Mouse (Mus musculus) ES-CJ7 (cell line): ENCODE data around the gene Agmat.

ENCODE experiments used
- DNase-seq: peaks from one replicate; pipeline ENCODE4 v3.0.0; 2011; ENCODE audit warnings: low read depth, low spot score

Gene Agmat

DNA sequence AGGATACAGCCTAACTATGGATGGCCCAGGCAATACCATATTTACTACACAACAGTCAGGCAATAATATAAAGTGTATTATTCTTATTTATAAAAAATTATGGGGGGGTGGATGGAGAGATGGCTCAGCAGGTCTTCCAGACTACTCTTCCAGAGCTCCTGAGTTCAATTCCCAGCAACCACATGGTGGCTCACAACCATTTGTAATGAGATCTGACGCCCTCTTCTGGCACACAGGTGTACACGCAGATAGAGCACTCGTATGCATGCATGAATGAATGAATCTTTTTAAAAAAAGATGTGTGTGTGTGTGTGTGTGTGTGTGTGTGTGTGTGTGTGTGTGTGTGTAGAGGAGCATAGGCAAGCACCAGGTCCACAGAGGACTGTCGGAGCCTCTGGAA is 26.5 kb downstream of the Agmat start:
- DNase-seq: peak; percentile 42

DNA sequence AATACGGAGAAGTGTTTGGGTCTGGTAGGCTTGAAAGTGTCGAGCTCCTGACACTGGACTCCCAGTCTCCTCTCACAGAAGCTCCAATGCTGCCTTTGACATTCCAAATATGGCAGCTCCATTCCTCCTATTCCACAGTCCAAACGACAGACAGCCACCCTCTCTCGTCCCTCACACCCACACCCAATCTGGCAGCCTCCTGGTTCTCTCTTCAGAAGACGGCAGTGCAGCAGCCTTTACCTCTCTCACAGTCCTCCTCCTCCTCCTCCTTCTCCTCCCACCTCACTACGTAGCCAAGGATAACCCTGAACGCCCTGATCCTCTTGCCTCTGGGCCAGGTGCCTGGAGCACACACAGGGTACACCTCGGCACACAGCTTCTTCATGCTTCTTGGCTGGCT is 33.4 kb downstream of the Agmat start:
- DNase-seq: no peak

DNA sequence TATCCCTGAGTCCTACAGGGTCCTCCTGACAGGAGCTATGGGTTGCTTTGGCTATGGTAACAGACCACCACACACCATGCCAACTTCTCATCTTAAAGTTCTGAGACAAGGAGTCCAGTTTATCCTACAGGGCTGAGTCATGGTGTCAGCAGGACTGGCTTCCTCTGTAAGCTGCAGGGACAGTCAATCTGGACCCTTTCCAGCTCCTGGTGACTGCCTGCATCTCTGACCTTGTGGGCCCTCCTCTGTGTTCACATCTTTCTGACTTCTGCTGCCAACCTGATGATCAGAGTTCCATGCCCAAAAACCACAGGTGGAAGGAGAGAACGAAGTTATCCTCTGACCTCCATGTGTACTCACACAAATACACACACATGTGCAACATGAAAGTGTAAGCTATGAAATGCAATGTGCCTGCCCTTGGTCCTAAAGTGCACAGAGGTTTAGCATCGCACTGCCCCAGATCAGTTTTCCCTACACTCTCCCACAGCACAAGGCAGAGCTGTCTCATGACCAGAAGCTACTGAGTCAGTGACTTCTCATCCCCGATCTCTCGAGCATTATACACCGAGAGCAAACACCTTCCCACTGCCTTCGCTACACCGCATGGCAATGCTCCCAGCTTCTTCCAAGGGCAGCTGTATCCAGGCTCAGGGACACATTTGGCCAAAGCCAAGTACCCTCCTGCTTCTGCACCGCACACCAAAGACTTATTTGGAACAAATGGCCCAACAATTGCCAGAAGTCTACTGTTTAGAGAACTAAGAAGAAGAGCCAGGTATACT is 34.9 kb downstream of the Agmat start:
- no peak for DNase-seq

GRCm38 (mm10) chr4:141784835-141785234 is 38.4 kb downstream of the Agmat start:
- DNase-seq: no peak

DNA sequence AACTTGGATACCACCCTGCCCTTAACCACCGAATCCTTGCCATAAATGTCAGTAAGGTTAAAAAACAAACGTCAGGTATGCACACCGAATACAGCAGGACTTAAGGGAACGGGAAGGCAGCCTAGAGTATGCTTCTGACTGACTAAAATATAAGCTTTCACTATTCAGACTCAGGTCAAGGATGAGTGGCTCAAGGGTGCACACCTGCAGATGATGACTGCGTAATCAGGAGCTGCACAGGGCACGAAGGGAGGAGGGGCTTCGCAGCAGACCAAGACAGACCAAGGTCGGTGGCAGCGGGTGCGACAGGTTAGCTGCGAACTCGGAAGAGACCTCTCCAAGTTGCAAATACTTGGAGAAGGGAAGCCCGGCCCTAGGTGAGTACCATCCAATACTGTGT is 39.7 kb downstream of the Agmat start:
- no peak for DNase-seq

DNA sequence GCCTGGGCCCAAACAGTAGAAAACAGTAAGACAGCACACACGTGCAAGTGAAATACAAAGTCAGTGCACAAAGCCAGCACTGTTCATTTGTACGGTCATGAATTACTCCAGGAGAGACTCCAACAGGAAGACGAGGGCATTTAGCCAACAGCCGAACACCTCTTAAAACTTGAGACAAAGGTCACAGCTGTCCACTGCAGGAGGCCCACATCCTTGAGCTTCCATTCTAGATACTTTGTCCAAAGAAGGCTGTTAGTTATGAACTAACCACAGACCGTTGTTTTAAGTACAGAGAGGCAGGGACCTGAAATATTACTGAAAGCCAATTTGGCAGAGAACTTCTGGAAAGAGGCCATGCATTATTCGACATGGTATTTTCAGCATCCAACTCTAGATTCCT is 40.6 kb downstream of the Agmat start:
- no peak for DNase-seq

DNA sequence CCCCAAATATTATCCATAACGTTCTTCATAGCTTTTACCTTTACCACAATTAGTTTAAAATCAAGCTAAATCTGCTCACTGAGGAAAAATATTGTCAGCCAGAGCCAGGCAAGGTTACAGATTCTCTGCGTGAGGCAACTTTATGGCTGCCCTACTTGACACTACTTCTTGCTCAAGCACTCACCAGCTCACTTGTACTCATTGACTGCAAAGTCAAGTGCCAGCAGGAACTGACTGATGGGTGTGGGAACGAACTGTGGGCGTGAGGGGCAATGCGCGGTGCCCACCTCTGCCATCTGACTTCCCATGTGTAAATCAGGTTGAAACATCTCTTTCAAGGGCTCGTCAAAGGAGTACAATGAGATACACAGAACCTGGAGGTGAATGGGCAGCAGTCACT is 41.0 kb downstream of the Agmat start:
- no peak for DNase-seq

DNA sequence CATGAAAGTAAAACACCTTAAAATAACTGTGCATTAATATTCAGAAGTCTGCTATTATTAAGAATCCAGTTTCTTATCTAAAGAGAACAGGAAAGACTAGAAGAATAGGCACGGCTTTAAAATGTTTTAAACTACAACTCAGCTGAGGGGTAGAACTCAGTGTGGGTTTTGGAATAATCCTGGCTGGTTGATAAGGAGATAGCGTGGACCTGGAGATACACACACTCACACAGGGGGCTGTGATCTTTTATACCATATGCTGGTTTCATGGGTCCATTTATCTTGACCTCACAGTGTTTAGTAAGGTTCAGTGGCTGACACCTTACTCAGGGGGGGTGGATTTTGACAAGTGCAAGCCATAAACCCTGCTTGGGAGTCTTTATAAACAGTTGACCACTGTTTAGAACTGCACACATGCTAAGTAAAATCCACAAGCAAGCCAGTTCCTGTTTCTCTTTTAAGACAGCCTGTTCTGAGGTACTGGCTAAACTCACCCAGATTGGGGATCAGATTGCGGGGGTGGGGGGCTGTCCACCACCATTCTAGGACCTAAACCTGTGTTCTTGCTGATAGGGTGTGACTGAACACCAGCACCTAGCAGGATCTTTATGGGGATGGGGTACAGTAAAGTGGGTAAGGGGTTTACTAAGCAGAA is 43.2 kb downstream of the Agmat start:
- DNase-seq: no peak

GRCm38 (mm10) chr4:141790524-141790990 is 44.1 kb downstream of the Agmat start, which contains the start of gene Dnajc16:
Dnajc16 (minus strand) TSS chr4:141790931.
- peak; percentile 100 for DNase-seq

DNA sequence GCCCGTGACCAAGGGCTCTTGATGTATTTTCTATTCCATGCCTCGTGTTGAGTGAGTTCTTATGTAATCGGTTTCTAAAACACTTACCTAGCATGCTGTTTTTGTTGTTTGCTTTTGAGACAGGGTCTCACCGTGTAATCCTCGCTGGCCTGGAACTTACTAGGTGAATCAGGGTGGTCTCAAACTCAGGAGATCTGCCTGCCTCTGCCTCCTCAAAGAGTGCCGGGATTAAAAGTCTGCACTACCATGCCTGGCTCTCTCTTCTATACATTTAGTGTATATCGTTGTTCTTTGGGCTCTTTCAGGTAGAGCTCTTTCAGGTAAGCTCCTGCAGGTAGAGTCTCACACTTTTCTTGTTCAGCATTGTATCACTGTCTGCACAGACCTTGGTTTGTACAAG is 45.0 kb downstream of the Agmat start:
- DNase-seq: no peak

GRCm38 (mm10) chr4:141791951-141792350 is 45.5 kb downstream of the Agmat start:
- no peak for DNase-seq

DNA sequence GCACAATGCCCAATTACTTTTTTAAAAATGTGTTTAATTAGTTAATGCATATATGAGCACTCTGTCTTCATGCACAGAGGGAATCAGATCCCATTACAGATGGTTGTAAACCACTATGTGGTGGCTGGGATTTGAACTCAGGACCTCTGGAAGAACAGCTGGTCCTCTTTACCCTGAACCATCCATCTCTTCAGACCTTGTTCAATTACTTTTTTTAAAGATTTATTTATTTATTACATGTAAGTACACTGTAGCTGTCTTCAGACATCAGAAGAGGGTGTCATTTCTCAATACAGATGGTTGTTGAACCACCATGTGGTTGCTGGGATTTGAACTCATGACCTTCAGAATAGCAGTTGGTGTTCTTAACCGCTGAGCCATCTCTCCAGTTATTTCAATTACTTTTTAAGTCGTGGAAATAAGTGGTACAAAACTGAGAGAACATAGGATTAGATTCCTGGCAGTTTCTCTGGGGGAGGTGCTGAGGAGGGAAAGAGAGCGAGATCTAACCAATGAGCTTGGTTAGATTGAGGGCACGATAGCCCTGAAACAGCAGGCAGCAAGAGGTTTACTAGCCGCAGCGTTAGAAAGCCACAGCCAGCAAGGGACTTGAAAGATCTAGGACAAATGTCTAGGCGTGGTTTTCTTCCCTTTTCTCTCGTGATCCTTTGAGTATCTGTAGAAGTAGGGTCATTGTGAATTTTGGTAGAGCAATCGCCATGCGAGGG is 46.2 kb downstream of the Agmat start:
- DNase-seq: no peak

DNA sequence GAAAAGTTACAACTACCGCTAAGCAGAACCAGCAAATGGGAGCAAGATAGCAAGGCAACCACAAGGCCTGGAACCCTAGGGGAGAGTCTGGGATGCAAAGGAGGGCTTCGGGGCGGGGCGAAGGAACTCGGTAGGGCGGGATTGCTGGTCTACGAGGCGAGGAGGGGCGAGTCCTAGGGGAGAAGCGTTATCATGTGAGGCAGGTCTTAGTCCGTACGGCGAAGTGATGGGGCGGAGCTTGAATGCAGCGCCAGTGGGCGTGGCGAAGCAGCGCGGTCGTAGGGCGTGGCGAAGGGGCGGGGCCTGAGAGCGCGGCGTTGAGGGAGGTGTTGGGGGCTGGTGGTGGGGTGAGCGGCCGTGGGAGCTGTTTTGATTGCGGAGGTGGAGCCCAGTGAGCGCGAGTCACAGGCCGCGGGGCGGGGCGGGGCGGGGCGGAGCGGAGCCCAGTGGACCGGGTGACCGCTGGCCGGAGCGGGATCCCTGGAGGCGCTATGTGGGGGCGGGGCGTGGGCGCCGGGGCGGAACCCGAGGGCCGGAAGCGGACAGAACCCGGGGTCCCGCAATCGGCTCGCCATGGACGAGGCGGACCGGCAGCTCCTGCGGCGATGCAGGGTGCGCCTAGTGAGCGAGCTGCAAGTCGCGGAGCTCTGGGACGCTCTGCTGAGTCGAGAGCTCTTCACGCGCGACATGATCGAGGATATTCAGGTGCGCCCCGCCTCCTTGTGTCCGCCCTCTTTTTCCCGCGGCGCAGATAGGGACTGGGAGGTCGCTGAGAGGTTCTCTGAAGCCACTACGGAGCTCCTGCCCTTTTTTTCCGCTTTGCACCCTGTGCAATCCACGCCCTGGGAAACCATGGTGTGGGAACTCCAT is 47.0 kb downstream of the Agmat start, which contains the start of gene Casp9:
TSS of gene Casp9 (plus strand) at position 331 of the 870 bp plus-strand sequence.
- DNase-seq: peak; percentile 99

DNA sequence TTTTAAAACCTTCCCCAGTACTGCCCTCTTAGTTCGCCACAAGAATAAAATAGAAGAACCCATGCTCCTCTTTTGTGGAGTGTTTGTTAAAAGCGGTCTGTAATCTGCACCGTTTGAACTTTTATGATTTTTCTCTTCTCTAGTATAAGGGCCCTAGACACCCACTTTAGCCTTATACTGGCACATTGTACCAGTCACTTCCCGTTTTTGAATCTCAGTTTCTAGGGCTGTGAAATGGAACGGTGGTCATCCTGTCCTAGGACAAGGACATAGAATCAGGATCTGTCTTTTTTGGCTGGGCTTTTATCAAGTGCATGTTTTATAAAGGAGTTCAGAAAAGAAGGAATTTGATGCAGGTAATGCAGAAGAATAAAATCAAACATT is 47.7 kb downstream of the Agmat start:
- no peak for DNase-seq

GRCm38 (mm10) chr4:141796356-141796755 is 49.9 kb downstream of the Agmat start:
- DNase-seq: no peak

GRCm38 (mm10) chr4:141796954-141797353 is 50.5 kb downstream of the Agmat start:
- no peak for DNase-seq

DNA sequence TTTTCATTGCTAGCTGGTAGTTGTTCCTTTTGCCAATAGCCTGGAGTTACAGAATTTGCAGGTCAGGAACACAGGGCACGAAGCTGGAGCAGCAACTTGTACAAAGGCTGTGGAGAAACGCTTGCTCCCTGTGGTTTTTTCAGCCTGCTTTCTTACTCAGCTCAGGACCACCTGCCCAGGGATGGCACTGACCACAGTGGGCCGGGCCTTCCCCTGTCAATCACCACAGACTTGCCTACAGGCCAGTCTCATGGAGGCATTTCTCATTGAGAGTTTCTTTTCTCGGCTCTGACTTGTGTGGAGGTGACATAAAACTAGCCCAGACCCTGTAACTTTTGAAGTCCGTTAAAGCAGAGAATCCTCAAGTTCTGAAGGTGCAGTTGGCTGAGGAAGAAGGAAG is 51.1 kb downstream of the Agmat start:
- no peak for DNase-seq

DNA sequence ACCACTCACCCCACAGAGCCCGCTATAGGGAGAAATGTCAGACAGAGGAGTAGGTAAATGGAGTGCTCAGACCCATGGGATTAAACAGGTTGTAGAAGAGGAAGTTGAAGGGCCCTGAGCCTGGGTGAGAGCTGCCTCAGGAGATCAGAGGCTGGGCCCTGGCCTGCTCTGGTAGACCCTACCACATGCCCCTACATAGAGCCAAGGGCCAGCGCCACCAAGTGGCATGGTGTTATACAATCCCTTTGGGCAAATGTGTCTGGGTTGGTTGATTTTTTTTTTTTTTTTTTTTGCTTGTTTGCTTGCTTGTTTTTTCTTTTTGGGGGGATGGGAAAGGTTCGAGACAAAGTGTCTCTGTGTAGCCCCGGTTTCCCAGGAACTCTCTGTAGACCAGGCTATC is 57.6 kb downstream of the Agmat start:
- DNase-seq: no peak

GRCm38 (mm10) chr4:141805886-141806285 is 59.4 kb downstream of the Agmat start:
- DNase-seq: no peak
